Mouse (Mus musculus): ENCODE measurements around the gene Nsun3.
"Not testable (repeated sequence)": the region's sequence is repeated elsewhere in the genome, so short reads cannot be mapped to it uniquely, and the experiment has no call there.

Nsun3 gene

DNA sequence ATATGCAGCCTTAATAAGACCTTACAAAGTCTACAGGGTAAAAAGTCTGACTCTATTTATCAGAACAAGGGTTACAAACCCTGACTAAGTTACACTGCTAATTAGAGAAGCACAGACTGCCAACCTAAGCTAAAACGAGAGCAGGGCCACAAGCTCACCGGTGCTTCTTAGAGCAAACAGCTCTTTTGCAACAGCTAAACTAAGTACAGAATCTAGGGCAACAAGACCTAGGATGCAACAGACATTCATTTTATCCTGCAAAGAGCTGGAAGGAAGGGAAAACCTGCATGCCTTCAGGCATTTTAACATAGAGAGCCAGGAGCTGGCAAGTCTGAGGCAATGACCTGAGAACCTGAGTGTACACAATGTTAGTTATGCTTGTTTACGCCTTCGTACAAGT is 33.5 kb downstream of the Nsun3 start:
- DNase-seq (ENCODE audit: low spot score): no peak

DNA sequence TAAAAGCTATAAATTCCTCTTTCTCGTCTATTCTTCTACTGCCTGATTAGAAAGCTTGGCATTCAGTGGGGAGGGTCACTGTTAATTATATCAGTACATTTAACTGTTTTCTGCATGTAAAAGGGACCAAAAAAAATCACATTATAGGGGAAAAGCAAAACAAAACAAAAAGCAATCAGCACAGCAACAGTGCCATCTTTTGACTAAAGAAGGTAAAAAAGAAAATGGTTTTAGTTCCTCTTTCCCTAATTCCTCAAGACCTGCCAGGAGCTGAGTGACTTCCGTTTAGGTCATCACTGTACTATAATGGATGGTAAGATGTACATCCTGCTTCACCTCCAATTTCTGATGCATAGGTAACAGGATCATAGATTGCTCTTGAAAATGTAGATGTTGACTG is 40.7 kb downstream of the Nsun3 start:
- DNase-seq (ENCODE audit: low spot score): no peak

DNA sequence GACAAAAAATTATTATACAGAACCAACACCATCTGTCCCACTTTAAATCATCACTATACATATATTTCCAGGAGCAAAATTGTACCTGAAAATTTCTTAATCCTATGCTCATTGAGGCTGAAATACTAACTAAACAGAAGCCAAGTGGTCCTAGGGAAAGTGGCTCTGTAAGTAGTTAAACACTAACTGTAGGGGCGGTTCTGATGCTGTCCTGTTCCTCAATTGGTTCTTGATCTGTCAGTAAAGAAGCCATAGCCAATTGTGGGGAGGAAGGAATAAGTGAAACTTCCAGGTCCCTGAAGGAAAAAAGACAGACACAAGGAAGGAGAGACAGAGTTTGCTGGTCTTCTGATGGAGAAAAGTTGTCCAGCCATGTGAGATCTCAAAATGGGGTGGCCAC is 52.3 kb downstream of the Nsun3 start:
- DNase-seq (ENCODE audit: low spot score): no peak

DNA sequence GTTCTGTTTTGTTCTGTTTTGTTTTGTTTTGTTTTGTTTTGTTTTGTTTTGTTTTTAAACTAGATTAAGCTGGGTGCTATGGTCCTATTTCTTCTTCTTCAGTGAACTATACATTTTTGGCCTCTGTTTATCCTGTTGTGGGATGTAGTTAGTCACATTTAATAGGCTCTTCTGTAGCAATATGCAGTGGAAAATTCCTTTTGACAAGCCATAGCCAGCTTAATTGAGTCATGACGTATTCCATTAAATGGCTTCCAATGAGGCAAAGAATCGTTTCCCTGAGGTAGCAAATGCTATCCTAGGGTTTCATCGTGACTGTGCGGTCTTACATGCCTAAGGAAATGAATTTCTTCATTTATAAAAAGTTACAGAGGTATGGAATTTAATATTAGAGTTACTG is 56.3 kb downstream of the Nsun3 start:
- no peak for DNase-seq (ENCODE audit: low spot score)

DNA sequence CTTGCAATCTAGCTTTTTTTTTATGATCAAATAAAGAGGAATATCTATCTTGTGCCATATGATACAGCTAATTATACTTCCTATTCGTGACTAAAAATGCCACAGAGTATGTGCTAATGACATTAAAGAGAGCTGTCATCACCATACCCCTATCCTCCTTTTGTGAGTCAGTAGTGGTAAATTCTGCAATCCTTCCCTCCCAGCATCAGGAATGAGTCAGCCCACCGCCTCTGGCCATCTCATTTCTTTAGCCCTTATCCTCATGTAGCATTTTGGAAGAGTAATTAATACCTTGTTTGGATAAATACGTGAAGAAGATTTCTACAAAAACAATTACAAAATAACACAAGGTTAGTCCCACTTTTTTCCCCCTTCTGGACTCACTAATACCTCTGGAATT is 56.8 kb downstream of the Nsun3 start:
- DNase-seq (ENCODE audit: low spot score): no peak

DNA sequence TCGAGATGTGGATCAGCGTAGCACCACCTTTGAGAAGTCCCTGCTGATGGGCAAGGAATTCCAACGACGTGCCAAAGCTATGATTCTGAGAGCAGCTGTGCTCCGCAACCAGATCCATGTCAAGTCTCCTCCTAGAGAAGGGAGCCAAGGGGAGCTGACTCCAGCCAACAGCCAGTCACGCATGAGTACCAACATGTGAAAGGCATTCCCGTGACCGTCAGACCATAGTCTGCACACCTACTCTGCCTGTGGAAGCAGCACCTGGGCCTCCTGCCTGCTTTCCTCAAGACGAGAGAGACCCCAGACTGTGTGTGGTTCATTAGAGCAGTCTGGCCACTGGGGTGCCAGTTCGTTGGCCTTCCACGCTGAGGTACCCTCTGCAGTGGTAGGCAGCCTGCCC is 68.4 kb downstream of the Nsun3 start:
- DNase-seq (ENCODE audit: low spot score): not testable (repeated sequence)

DNA sequence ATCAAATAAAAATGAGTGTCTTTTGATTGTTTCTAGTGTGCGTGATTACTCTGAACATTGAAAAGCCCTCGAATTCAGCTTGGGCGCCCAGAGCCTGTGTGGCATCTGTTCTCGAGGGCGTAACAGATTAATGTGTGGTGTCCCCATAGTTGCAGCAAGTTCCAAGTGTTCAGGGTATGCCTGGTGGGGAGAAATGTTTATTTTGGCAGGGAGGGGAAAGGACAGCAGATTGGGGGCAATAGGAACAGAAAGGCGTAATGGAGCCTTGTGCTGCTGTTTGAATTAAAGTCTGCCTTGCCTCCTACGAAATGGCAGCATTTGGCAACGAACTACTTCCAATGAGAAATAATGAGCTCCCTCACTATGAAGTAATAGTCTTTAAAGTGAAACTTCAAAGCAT is 96.2 kb downstream of the Nsun3 start:
- DNase-seq (ENCODE audit: low spot score): peak; percentile 70

DNA sequence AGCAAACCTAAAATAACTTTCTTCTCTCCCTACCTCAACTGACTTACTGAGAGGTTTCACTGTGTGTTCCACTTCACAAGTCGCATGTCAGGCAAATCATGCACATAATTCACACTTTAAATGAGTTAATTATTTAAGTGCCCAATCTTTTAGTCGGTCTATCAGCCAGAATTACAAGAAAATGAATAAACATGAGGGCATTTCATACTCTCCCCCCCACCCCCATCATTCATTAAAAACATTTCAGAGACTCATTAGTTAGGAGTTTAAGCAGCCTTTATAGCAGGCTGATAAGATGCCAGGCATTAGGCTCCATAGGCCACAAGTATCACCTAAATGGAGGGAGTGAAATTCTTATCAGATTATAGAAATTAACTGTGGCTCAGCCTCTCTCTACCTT is 100.5 kb downstream of the Nsun3 start:
- no peak for DNase-seq (ENCODE audit: low spot score)

DNA sequence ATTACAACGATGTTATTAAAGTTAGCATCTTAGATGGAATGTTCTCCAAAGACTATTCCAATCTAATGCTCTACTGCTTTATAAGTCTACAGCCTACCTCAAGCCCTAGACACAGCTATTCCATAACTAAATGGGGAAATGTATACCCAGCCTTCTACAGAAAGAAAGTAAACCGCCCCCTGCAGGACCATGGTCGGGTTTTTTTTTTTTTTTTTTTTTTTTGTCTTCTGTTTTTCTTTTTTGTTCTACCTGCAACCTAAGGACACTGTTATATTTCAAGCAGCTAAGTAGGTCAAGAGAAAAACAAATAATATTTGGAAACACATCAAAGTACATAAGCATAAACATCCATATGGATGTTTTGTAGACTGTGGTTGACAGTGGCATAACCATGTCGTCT is 101.1 kb downstream of the Nsun3 start:
- no peak for DNase-seq (ENCODE audit: low spot score)
